Mouse (Mus musculus): ENCODE measurements at regions not wholly inside any gene's neighbourhood (a gene's known extent, or its start where the extent isn't known, plus 50 kb on each side); places are given as distances from the start of the nearest gene placed in this dataset.

GRCm38 (mm10) chr8:126854121-126855055, 91.3 kb downstream of the Tomm20 start:
- DNase-seq (ENCODE audit: low spot score in 2 of 2): no peak

- DNase-seq (ENCODE audit: low spot score in 2 of 2): no peak
These were observed 92.8 kb downstream of the Tomm20 start for GRCm38 (mm10) chr8:126852663-126853390.

GRCm38 (mm10) chr8:126852184-126852583, 93.5 kb downstream of the Tomm20 start:
- no peak for DNase-seq (ENCODE audit: low spot score in 2 of 2)

- DNase-seq (ENCODE audit: low spot score in 2 of 2): no peak
These were observed 93.9 kb downstream of the Tomm20 start for GRCm38 (mm10) chr8:126851780-126852179.

- no peak for DNase-seq (ENCODE audit: low spot score in 2 of 2)
These were observed 95.5 kb downstream of the Tomm20 start for GRCm38 (mm10) chr8:126850189-126850535.

- DNase-seq (ENCODE audit: low spot score in 2 of 2): no peak
These were observed 96.0 kb downstream of the Tomm20 start for GRCm38 (mm10) chr8:126849411-126850188.

- DNase-seq (ENCODE audit: low spot score in 2 of 2): no peak
These were observed 97.1 kb downstream of the Tomm20 start for GRCm38 (mm10) chr8:126848369-126849105.

- no peak for DNase-seq (ENCODE audit: low spot score in 2 of 2)
These were observed 97.8 kb downstream of the Tomm20 start for GRCm38 (mm10) chr8:126847664-126848353.

GRCm38 (mm10) chr8:126846188-126846565, 99.5 kb downstream of the Tomm20 start:
- DNase-seq (ENCODE audit: low spot score in 2 of 2): no peak

GRCm38 (mm10) chr8:126845530-126846187, 100.0 kb downstream of the Tomm20 start:
- no peak for DNase-seq (ENCODE audit: low spot score in 2 of 2)

- no peak for DNase-seq (ENCODE audit: low spot score in 2 of 2)
These were observed 101.0 kb downstream of the Tomm20 start for GRCm38 (mm10) chr8:126844627-126845026.

- no peak for DNase-seq (ENCODE audit: low spot score in 2 of 2)
These were observed 104.5 kb downstream of the Tomm20 start for GRCm38 (mm10) chr8:126841187-126841586.

GRCm38 (mm10) chr8:126839712-126840355, 105.8 kb downstream of the Tomm20 start:
- no peak for DNase-seq (ENCODE audit: low spot score in 2 of 2)

GRCm38 (mm10) chr8:126839039-126839711, 106.5 kb downstream of the Tomm20 start:
- no peak for DNase-seq (ENCODE audit: low spot score in 2 of 2)

GRCm38 (mm10) chr8:126838228-126838627, 107.4 kb downstream of the Tomm20 start:
- DNase-seq (ENCODE audit: low spot score in 2 of 2): no peak

- no peak for DNase-seq (ENCODE audit: low spot score in 2 of 2)
These were observed 108.2 kb downstream of the Tomm20 start for GRCm38 (mm10) chr8:126837318-126838025.

GRCm38 (mm10) chr8:126835554-126835953, 110.1 kb downstream of the Tomm20 start:
- no peak for DNase-seq (ENCODE audit: low spot score in 2 of 2)

All from adrenal gland, postnatal 4 days (tissue).